Mouse (Mus musculus): ENCODE results near the gene Ntn4. TPM values are rescaled to one million over a fixed set of nuclear protein-coding genes. Genes with fewer than 3 reads are reported as not detected.

Ntn4 gene
- total and polyA plus RNA-seq, 2 experiments from 2014 or later: 0.64 to 5.2 TPM

DNA sequence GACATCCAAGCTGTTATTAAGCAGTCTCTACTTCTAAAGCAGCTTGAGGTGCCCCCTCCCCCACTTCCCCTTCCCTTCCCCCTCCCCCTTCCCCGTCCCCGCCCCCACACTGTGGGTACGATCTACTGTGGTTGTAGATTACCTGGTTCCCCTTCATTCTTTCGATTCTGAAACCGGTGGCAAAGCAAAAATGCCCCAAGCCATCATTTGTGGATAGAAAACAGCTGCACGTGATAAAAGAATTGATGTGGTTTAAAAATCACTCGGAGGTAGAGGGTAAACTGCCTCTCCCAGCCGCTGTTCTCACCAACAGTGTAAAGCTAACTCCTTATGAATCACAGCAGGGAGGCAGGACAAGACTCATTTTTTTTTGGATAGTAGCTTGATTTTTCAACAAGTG, 25.6 kb upstream of the Ntn4 start:
- Histone ChIP-seq H3K9ac (replicated peaks; ENCODE audit: low read length, poor library complexity, severe bottlenecking) (no peak overlapping the region), H3K27me3 (ENCODE audit: insufficient read depth, low read length) (no peaks in the 10 kb centered on the region), H3K9me3 (ENCODE audit: low read length) (no peaks in the 10 kb centered on the region), H3K36me3 (ENCODE audit: insufficient read depth, low read length) (no peaks in the 10 kb centered on the region), H3K4me1 (ENCODE audit: insufficient read depth, low read length) (no peaks in the 10 kb centered on the region), H3K4me3 (ENCODE audit: low read depth, low read length) (no peak overlapping the region), H3K27ac (ENCODE audit: low read depth, low read length) (no peak overlapping the region), H3K4me2 (ENCODE audit: low read depth, low read length, poor library complexity, severe bottlenecking) (no peak overlapping the region)
- no peak for TF ChIP-seq CTCF (IDR thresholded peaks at IDR 0.05)
- DNase-seq (ENCODE audit: low spot score) (no peak), ATAC-seq (ENCODE audit: low FRiP score) (no peak)
- 74% methylated on average over 8 of the region's 8 CpGs for WGBS

DNA sequence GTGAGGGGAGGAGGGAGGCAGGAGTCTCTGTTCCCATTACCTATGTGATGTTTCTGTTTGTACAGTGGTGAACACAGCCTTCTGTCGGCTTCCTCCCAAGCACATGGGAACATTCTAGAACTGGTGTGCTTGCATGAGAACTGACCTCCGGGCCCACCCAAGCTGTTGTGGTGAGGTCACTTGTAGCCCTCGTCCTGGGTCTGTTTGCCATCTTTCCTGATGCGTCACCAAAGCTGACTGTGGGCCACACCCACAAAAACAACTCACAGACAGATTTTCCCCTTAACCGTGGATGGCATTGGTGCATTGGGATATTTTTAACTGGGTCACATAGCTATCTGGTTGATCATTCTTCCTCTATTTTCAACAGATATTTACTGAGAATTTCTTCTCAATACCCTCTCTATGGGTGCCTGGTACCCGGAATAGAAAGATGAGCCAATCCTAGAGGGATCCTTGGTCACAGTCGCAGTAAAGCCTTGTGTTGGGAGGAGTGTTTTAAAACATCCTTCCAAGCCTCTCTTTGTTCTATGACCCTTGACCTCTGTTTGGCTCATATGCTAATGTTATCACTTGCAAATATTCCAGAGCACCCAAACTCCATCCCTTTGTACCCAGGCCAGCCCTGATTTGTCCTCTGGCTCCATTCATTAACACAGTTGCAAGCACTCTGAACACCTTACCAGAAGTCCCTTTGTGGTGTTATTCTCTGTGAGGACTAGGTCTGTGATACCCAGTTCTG, 19.9 kb upstream of the Ntn4 start:
- no peak overlapping the region for H3K27ac ChIP-seq (ENCODE audit: low read depth, low read length)
- H3K9me3 ChIP-seq (ENCODE audit: low read length): no peaks in the 10 kb centered on the region
- TF ChIP-seq CTCF (IDR thresholded peaks at IDR 0.05): no peak
- H3K36me3 ChIP-seq (ENCODE audit: insufficient read depth, low read length): no peaks in the 10 kb centered on the region
- ATAC-seq (ENCODE audit: low FRiP score): no peak
- no peaks in the 10 kb centered on the region for H3K27me3 ChIP-seq (ENCODE audit: insufficient read depth, low read length)
- H3K9ac ChIP-seq (replicated peaks; ENCODE audit: low read length, poor library complexity, severe bottlenecking): no peak overlapping the region
- H3K4me1 ChIP-seq (ENCODE audit: insufficient read depth, low read length): no peaks in the 10 kb centered on the region
- WGBS: 70% methylated on average over 7 of the region's 7 CpGs
- no peak overlapping the region for H3K4me3 ChIP-seq (ENCODE audit: low read depth, low read length)
- no peak for DNase-seq (ENCODE audit: low spot score)
- H3K4me2 ChIP-seq (ENCODE audit: low read depth, low read length, poor library complexity, severe bottlenecking): no peak overlapping the region

DNA sequence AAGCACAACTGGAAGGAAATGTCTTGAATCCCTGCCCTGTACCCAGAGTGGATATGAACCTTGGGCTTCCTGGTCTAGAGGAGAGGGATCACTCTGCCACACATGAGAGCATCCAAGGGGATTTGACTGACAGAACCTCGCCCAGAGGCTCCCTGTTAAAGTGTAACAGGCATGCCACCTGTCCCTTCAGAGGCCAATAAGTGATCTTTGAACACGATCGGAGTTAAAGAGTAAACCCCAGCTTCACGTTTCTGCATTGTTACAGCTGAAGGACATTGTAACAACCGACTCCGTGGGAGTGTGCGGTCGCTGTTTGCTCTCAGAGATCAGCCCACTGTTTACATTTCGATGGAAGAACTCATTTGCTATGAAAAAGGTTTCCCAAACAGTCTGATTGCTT, 16.8 kb upstream of the Ntn4 start:
- H3K4me3 ChIP-seq (ENCODE audit: low read depth, low read length): no peak overlapping the region
- DNase-seq (ENCODE audit: low spot score) (no peak), ATAC-seq (ENCODE audit: low FRiP score) (no peak)
- no peaks in the 10 kb centered on the region for H3K36me3 ChIP-seq (ENCODE audit: insufficient read depth, low read length)
- no peaks in the 10 kb centered on the region for H3K9me3 ChIP-seq (ENCODE audit: low read length)
- H3K4me2 ChIP-seq (ENCODE audit: low read depth, low read length, poor library complexity, severe bottlenecking): no peak overlapping the region
- H3K9ac ChIP-seq (replicated peaks; ENCODE audit: low read length, poor library complexity, severe bottlenecking): no peak overlapping the region
- H3K4me1 ChIP-seq (ENCODE audit: insufficient read depth, low read length): no peaks in the 10 kb centered on the region
- no peak overlapping the region for H3K27ac ChIP-seq (ENCODE audit: low read depth, low read length)
- TF ChIP-seq CTCF (IDR thresholded peaks at IDR 0.05): no peak
- H3K27me3 ChIP-seq (ENCODE audit: insufficient read depth, low read length): no peaks in the 10 kb centered on the region
- WGBS: 73% methylated on average over 9 of the region's 9 CpGs

DNA sequence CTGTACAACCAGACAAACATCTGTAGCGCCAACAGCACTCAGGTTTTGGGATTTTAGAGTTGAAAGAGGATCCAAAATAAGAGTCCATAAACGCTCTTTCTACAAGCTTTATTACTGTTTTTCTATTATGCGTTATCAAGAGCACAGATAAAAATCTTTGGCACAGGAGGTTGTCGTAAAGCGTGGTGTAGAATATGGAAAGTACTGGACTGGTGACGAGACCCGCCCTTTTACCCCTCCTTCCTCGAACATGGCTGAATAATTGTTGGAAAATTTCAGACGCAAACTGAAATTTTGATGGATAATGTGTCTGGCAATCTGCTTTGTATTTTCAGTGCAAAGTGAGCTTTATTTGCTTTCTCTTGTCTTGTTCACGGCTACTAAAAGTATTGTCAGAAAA, 16.3 kb upstream of the Ntn4 start:
- H3K4me1 ChIP-seq (ENCODE audit: insufficient read depth, low read length): no peaks in the 10 kb centered on the region
- no peak overlapping the region for H3K4me3 ChIP-seq (ENCODE audit: low read depth, low read length)
- no peak overlapping the region for H3K9ac ChIP-seq (replicated peaks; ENCODE audit: low read length, poor library complexity, severe bottlenecking)
- H3K27ac ChIP-seq (ENCODE audit: low read depth, low read length): no peak overlapping the region
- ATAC-seq (ENCODE audit: low FRiP score) (no peak), DNase-seq (ENCODE audit: low spot score) (no peak)
- H3K36me3 ChIP-seq (ENCODE audit: insufficient read depth, low read length): no peaks in the 10 kb centered on the region
- no peak overlapping the region for H3K4me2 ChIP-seq (ENCODE audit: low read depth, low read length, poor library complexity, severe bottlenecking)
- no peaks in the 10 kb centered on the region for H3K27me3 ChIP-seq (ENCODE audit: insufficient read depth, low read length)
- 91% methylated on average over 10 of the region's 10 CpGs for WGBS
- TF ChIP-seq CTCF (IDR thresholded peaks at IDR 0.05): no peak
- H3K9me3 ChIP-seq (ENCODE audit: low read length): no peaks in the 10 kb centered on the region

DNA sequence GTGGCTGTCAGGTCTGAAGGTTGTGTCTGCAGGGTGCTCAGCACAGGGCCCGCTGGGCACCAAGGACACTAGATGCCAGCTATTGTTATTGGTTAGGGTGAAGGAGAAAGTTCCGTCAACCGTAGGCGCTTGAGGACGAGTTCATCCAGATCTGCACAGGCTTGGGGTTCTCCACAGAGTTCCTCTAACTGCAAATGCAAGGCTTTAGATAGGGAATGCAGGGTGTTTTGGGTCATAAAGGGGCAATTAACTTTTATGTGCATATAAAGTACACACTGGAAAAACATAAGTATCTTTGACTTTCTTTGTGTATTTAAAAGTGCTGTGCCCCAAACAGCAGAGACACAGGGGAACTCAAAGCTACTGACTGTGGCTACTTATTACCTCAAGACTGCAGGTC, 10.2 kb upstream of the Ntn4 start:
- WGBS: 91% methylated on average over 5 of the region's 5 CpGs
- no peak overlapping the region for H3K27ac ChIP-seq (ENCODE audit: low read depth, low read length)

DNA sequence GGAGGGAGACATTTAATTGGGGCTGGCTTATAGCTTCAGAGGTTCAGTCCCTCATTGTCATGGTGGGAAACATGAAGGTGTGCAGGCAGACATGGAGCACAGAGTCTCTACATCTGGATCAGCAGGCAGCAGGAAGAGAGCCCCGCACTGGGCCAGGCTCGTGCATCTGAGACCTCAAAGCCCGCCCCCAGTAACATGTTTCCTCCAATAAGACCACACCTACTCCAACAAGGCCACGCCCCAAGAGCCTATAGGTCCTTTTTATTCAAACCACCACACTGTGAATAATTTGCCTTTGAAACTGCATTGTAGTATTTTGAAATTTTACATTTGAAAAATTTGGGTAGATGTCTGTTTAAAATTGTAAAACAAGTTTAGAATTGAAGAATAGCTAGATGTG, 8.4 kb upstream of the Ntn4 start:
- Histone ChIP-seq H3K4me2 (ENCODE audit: low read depth, low read length, poor library complexity, severe bottlenecking) (no peak overlapping the region), H3K9me3 (ENCODE audit: low read length) (no peaks in the 10 kb centered on the region), H3K27me3 (ENCODE audit: insufficient read depth, low read length) (no peaks in the 10 kb centered on the region), H3K9ac (replicated peaks; ENCODE audit: low read length, poor library complexity, severe bottlenecking) (no peak overlapping the region), H3K4me1 (ENCODE audit: insufficient read depth, low read length) (no peaks in the 10 kb centered on the region), H3K27ac (ENCODE audit: low read depth, low read length) (no peak overlapping the region), H3K4me3 (ENCODE audit: low read depth, low read length) (no peak overlapping the region), H3K36me3 (ENCODE audit: insufficient read depth, low read length) (no peaks in the 10 kb centered on the region)
- DNase-seq (ENCODE audit: low spot score): no peak
- no peak for TF ChIP-seq CTCF (IDR thresholded peaks at IDR 0.05)
- WGBS: 81% methylated on average over 4 of the region's 4 CpGs
- ATAC-seq (ENCODE audit: low FRiP score): no peak

More for the DNA sequence above, 10.2 kb upstream of the Ntn4 start:
- Histone ChIP-seq H3K27me3 (ENCODE audit: insufficient read depth, low read length) (no peaks in the 10 kb centered on the region), H3K4me2 (ENCODE audit: low read depth, low read length, poor library complexity, severe bottlenecking) (no peak overlapping the region), H3K36me3 (ENCODE audit: insufficient read depth, low read length) (no peaks in the 10 kb centered on the region), H3K4me1 (ENCODE audit: insufficient read depth, low read length) (no peaks in the 10 kb centered on the region), H3K4me3 (ENCODE audit: low read depth, low read length) (no peak overlapping the region), H3K9ac (replicated peaks; ENCODE audit: low read length, poor library complexity, severe bottlenecking) (no peak overlapping the region), H3K9me3 (ENCODE audit: low read length) (no peaks in the 10 kb centered on the region)
- no peak for ATAC-seq (ENCODE audit: low FRiP score)
- no peak for TF ChIP-seq CTCF (IDR thresholded peaks at IDR 0.05)
- DNase-seq (ENCODE audit: low spot score): no peak

Measured in midbrain, postnatal 0 days (tissue).